8 mouse cellular contexts compared by ENCODE assay signal in the genomic region with DNA sequence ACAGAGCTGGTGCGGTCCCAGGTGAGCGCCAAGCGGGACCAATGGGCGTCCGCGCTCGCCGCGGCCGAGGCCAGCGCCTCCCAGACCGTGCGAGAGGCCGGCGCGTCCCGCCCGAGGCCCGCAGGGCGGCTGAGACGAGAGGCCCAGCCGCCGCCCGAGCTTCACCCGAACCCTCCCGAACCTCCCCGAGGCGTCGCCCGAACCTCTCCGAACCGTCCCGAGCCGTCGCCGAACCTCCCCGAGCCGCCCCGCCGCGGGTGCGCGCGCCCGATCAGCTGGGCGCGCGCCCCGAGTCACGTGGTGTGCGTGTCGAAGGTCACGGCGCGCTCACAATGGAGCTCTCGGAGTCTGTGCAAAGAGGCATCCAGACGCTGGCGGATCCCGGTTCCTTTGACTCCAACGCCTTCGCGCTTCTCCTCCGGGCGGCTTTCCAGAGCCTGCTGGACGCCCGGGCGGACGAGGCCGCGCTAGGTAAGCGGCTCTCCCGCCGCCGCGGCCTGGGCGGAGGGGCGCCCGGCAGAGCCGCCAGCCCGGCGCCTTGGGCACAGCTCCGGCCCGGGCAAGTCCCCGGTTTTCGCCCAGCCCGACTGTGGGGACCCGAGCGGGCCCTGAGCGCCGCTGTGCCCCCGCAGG. TPM values are rescaled to one million over a fixed set of nuclear protein-coding genes. Genes with fewer than 3 reads are reported as not detected.
DNase-seq lines count a peak whose midpoint lies in the region; ATAC-seq and TF ChIP-seq lines count a peak whose summit lies in the region.

A gene (plus strand): TSS at position 252 of the 633 bp plus-strand sequence.

- H3K9ac ChIP-seq in heart, embryonic 12.5 days: peak within 1 kb of the TSS; percentile 99
- peak within 1 kb of the TSS; percentile 99 for H3K9ac ChIP-seq in kidney, postnatal 0 days (ENCODE audit: low read depth, low read length)
- H3K9ac ChIP-seq in liver, embryonic 12.5 days: peak within 1 kb of the TSS; percentile 90

- peak within 1 kb of the TSS; percentile 82 for H3K4me2 ChIP-seq in heart, embryonic 12.5 days
- H3K4me2 ChIP-seq in kidney, postnatal 0 days (ENCODE audit: low read length): peak within 1 kb of the TSS; percentile 69
- peak within 1 kb of the TSS; percentile 89 for H3K4me2 ChIP-seq in liver, embryonic 12.5 days

- peak; percentile 94 for ATAC-seq in erythroid progenitor cell, adult 5-6 weeks (replicated peaks; ENCODE audit: low FRiP score, poor library complexity, severe bottlenecking)
- peak; percentile 82 for ATAC-seq in heart, embryonic 12.5 days (ENCODE audit: insufficient number of reproducible peaks, low FRiP score)
- peak; percentile 94 for ATAC-seq in kidney, postnatal 0 days (replicated peaks; ENCODE audit: low FRiP score, low read depth)
- ATAC-seq in liver, embryonic 12.5 days: peak; percentile 90

- H3K27me3 ChIP-seq in heart, embryonic 12.5 days (replicated peaks): peaks cover 14% of the 10 kb centered on the region
- H3K27me3 ChIP-seq in kidney, postnatal 0 days (ENCODE audit: insufficient read depth, low read length): no peaks in the 10 kb centered on the region
- H3K27me3 ChIP-seq in liver, embryonic 12.5 days (replicated peaks): peaks cover 41% of the 10 kb centered on the region
- H3K27me3 ChIP-seq in splenic B cell, adult 2 months (ENCODE audit: control insufficient read depth, insufficient read depth, low read length, poor library complexity, severe bottlenecking): no peaks in the 10 kb centered on the region

- H3K4me1 ChIP-seq in heart, embryonic 12.5 days (replicated peaks): 0 out of 2 replicates have a peak, but pooled peaks cover 6% of the 10 kb centered on the region
- no peaks in the 10 kb centered on the region for H3K4me1 ChIP-seq in kidney, postnatal 0 days (replicated peaks; ENCODE audit: insufficient read depth, low read length)
- H3K4me1 ChIP-seq in liver, embryonic 12.5 days: peaks cover 26% of the 10 kb centered on the region

- DNase-seq in B cell, adult 2 months: peak; percentile 92 to 93
- DNase-seq in brain, adult 2 months (ENCODE audit: low read depth, low spot score): peak; percentile 95
- peak; percentile 94 for DNase-seq in kidney, postnatal 0 days (ENCODE audit: low spot score)
- DNase-seq in naive thymus-derived CD4-positive, alpha-beta T cell, adult 2 months (ENCODE audit: low read depth): peak; percentile 94
- peak; percentile 92 for DNase-seq in splenic B cell, adult 2 months (ENCODE audit: low read depth, low spot score)

- no peak for TF ChIP-seq CTCF in kidney, postnatal 0 days (IDR thresholded peaks at IDR 0.05; ENCODE audit: low read depth)

- no peaks in the 10 kb centered on the region for H3K9me3 ChIP-seq in heart, embryonic 12.5 days (replicated peaks)
- H3K9me3 ChIP-seq in kidney, postnatal 0 days (replicated peaks; ENCODE audit: low read length): no peaks in the 10 kb centered on the region
- H3K9me3 ChIP-seq in liver, embryonic 12.5 days (replicated peaks): no peaks in the 10 kb centered on the region

- H3K4me3 ChIP-seq in heart, embryonic 12.5 days: peak within 1 kb of the TSS; percentile 97
- H3K4me3 ChIP-seq in kidney, postnatal 0 days (replicated peaks; ENCODE audit: low read depth, low read length): peak within 1 kb of the TSS; percentile 89
- H3K4me3 ChIP-seq in liver, embryonic 12.5 days: peak within 1 kb of the TSS; percentile 84

- WGBS in heart, embryonic 12.5 days: under 1% methylated on average over 91 of the region's 91 CpGs
- WGBS in kidney, postnatal 0 days: under 1% methylated on average over 81 of the region's 91 CpGs
- WGBS in liver, embryonic 12.5 days (ENCODE audit: insufficient replicate concordance): under 1% methylated on average over 91 of the region's 91 CpGs

- H3K27ac ChIP-seq in heart, embryonic 12.5 days (ENCODE audit: poor library complexity, severe bottlenecking): peak within 1 kb of the TSS; percentile 97
- H3K27ac ChIP-seq in kidney, postnatal 0 days: peak within 1 kb of the TSS; percentile 99
- H3K27ac ChIP-seq in liver, embryonic 12.5 days: peak within 1 kb of the TSS; percentile 83

- H3K36me3 ChIP-seq in heart, embryonic 12.5 days: no peaks in the 10 kb centered on the region
- H3K36me3 ChIP-seq in kidney, postnatal 0 days (ENCODE audit: insufficient read depth, low read length): no peaks in the 10 kb centered on the region
- H3K36me3 ChIP-seq in liver, embryonic 12.5 days: no peaks in the 10 kb centered on the region
- H3K36me3 ChIP-seq in splenic B cell, adult 2 months (ENCODE audit: control insufficient read depth, insufficient read depth, low read length, poor library complexity, severe bottlenecking): no peaks in the 10 kb centered on the region

RNA-seq across cellular contexts. Expression of the gene that starts here (rescaled TPM):
- total RNA-seq in erythroid progenitor cell, adult 5-6 weeks (2015; ENCODE audit: low replicate concordance): 54.1 and 73.2 TPM in 2 replicates
- 25.3 and 44.7 TPM in 2 replicates for total RNA-seq in erythroid progenitor cell, adult 5-6 weeks (2017; ENCODE audit: low replicate concordance)
- 144 and 153 TPM in 2 replicates for polyA plus RNA-seq in heart, embryonic 12.5 days (2016; fragmentation: Nextera tagmentation; extraction: Ambion mirVana)
- 281 and 292 TPM in 2 replicates for polyA plus RNA-seq in kidney, postnatal 0 days (2015; fragmentation: Nextera tagmentation; extraction: Ambion mirVana)
- 102 TPM in 2 replicates for polyA plus RNA-seq in liver, embryonic 12.5 days (2016; fragmentation: Nextera tagmentation; extraction: Ambion mirVana)

Comparison
In these comparisons a context has a peak if more than half of its experiments do, and no peak if none do; other contexts are left out.
1. Peak in every context shown above with its lines: DNase-seq, ATAC-seq, H3K4me3 ChIP-seq and H3K27ac ChIP-seq.